Mouse (Mus musculus): ENCODE data around the gene Gm10638.

- TF ChIP-seq POLR2A (IDR thresholded peaks at IDR 0.05; ENCODE audit: borderline replicate concordance, extremely low read depth, low read depth, low read length) (no peak), CTCF (IDR thresholded peaks at IDR 0.05; ENCODE audit: insufficient read depth, low read length) (no peak)
Measured at GRCm38 (mm10) chr8:86786498-86786897, 41.0 kb downstream of the Gm10638 start.
